Mouse (Mus musculus) yolk sac, embryonic 10.5 days (tissue): ENCODE measurements around the gene Zmpste24.
"Not testable (repeated sequence)": the region's sequence is repeated elsewhere in the genome, so short reads cannot be mapped to it uniquely, and the experiment has no call there.

Experiments used
- DNase-seq: peaks from one replicate; pipeline ENCODE4 v3.0.0-alpha.2; 2017; ENCODE audit warnings: low spot score

Zmpste24 gene

DNA sequence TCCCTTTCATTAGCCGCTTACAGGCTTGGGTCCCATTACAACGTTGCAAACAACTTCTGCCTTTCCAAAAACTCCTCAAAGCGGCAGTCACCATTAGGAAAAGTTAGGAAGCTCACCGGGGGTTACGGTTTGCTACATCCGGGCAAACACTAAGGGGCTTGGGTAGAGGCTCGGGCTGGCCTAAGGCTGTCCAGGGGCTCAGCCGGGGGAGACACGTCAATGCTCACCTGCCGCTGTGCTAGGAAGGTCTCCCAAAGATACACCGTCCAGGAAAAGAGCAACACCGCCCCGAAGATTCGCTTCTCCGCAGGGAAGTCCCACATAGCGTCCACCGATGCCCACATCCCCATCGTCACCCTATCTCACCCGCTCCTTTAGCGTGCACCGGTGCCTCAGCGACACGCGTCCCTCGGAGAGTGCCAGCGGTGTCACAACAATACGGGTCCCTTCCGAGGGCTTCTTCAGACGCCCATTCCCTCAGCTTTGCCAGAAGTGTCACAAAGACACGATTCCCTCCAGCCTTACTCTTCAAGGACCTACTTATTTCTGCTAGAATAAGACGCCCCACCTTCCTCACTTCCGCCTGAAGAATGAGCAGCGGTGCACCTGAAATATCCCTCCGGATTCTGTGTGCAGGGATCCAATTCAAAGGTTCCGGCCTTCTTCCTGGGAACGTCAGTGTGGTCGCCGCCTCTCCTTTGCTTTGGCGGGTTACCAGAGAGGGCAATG, at the start of gene Zmpste24:
Gene Zmpste24 (minus strand): TSS at position 592 of the 729 bp plus-strand sequence.
- DNase-seq, result peak; percentile 87

DNA sequence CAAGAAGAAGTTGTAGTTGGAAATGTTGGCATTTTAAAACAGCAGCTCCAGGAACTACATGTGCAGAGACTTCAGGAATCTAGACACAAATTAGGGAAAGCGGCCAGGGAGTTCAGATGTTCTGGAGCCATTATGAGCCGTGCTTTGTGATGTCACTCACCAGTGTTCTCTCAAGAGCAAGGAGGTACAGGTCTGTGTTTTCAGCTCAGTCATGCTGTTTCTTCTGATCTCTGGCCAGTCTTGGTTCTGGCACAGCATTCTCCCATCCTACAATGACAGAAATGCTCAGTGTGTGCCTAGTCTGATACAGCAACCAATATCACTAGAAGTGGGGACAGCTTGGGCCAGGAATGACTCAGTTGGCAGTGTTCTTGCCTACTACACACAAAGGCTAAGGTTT, 11.1 kb upstream of the Zmpste24 start, which contains the start of gene Tmco2:
Gene Tmco2 (minus strand): TSS at position 101 of the 400 bp plus-strand sequence.
- DNase-seq, result no peak

DNA sequence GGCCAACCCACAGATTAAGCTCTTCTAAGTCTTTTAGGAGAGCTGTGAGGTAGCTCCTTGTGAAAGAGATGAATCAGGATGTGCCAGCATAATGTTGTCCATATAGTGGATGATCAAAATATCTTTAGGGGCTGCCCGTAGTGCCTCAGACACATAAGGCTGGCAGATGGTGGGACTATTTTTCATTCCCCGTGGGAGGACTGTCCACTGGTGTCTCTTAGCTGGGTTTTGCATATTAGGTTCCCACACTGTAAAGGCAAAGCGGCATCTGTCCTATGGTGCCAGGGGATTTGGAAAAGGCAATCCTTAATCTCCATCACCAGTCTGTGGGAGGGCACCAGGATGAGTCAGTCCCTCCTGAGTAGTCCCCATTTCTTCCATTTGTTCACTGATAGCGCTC, 5.3 kb upstream of the Zmpste24 start:
- DNase-seq, result no peak

DNA sequence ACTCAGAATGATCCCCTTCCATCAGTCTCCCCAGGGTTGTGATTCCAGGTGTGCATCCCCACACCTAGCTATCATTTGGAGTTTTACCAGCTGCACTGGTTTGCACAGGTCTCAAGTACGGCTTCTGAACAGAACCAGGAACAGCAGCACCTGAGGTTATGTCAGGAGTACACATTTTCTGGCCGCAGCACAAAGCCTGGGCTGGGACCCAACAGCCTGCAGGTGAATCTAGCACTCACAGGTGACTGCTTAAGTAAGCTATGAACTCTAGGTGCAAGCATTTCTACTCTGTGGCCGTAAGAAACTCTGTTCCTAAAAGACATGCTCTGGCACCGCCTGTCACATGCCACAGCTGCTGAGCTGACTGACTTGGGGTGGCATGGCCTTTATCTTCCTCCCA, 7.8 kb downstream of the Zmpste24 start:
- no peak for DNase-seq

DNA sequence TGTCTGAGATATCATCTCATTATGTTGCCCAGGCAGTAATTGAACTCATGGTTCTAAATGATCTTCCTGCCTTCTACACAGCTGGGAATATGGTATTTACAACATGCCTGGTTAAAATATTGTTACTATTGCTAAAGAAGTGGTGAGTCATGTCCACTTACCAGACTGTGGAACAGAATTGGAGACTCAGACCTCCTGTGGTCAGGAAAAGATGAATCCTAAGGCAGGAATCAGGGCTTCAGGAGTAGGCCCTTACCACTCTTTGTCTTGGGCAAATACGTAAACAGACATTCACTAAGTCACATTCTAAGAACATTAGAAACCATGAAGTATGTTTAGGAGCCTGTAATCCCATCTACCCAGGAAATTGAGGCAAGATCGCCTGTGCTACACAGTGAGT, 9.3 kb downstream of the Zmpste24 start:
- DNase-seq, result no peak

DNA sequence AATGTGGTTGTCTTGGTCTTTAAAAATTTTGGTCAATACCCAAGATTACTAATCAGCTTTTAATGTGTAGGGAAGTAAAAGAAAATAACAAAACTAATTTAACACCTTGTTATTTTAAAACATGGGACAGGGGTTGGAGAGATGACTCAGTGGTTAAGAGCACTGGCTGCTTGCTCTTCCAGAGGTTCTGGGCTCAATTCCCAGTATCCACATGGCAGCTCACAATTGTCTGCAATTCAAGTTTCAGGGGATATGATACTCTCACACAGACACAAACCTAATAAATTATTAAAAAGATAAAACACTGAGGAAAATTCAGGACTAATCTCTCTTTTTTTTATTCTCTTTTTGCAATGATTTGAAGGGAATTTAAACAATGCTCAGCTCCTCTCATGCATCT, 13.5 kb downstream of the Zmpste24 start:
- DNase-seq, result no peak

DNA sequence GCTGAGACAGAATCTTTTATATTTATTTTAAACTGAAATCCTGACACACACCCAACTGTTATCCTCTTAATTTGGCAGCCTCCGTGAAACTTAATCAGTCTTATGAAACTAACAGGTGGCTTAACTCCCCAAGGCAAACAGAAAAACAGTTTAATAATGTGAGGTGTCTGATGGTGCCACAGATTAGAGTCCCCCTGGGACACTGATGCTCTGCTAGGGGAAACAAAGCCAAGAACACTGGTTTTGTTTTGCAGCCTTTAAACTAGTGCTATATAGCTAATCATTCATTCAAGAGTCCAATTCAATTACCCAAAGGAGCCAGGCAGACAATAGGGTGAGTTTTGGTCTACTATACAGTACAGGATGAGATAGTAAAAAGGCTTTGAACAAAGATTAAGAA, 17.6 kb downstream of the Zmpste24 start:
- no peak for DNase-seq

DNA sequence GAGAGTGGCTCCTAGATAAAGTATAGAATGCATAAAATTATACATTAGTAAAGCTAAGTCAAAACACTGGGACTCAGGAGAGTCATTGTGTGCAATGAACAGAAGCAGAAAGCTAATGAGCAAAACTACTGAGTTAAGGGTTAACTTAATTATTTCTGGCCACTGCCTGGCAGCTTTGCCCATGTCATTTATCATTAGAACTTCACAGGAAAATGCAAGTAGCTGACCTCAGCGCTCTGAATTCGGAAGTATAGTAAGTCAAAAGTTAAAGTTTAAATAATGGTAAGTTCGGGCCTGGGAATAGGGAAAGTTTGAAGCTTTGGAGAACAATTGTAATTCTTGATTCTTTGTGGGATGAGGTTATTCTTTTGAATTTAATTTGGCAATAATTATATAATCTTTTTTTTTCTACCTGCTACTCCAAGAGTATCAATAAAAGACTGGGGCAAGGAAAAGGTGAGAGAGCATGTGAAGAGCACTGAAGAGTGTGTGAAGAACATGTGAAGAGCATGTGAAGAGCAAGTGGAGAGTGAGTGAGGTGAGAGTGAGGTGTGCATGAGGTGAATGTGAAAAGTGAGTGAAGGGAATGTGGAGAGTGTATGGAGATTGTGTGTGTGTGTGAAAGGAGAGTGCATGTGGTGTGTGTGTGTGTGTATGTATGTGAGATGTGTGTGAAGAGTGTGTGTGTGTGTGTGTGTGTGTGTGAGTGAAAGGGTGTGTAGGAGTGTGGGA, 20.0 kb downstream of the Zmpste24 start:
- no peak for DNase-seq

DNA sequence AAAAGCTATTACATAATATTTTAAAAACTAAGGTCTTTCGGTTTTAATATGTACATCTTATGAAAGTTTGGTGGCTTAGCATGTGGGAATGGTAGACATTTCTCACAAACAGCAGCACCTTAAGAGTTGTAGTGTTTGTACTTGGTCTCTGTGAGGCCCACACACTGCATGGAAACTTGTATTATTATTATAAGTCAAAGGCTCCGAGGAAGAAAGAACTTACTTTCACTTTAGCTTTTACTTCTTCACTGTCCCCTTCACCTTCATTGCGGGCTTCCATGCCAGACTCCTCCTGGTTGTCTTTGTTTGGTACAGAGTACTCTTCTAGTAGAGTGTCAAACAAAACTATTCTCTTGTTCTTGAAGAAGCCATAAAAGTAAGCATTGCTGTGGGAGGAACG, 23.8 kb downstream of the Zmpste24 start:
- no peak for DNase-seq

DNA sequence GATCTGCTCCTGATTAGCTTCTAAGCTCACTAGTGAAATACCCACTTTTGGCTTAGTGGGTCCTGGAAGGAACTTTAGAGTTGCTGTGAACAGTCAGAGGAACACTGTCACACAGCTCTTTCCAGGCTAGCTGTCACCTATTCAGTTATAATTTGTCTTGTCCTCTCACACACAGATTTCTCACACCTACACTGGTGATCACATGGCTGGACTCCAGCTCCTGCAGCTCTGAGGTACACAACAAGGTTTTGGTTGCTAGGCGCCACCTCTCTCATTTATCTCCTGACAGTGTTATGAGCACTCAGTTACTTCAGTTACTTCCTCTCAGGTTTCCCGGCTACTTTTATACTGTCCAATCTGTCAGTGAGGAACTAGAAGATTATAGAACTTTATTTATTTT, 32.7 kb downstream of the Zmpste24 start:
- DNase-seq, result no peak

DNA sequence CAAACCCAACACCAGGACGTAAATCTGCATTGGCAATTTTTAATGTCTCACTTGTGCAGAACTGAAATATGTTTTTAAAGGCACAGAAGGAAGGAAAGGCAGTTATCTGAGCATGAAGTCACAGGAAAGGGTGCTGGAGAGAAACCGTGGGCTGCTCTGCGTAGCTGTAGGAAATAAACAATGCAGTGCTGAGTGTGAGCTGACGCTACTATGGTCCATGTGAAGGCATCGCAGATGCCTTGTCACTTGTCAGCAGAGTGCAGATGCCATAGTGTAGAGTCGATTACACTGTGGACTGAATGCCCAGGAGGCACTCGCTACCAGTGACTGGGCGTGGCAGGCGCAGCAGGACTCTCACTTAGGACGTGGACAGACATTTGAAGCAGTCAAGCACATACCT, 38.8 kb downstream of the Zmpste24 start:
- not testable (repeated sequence) for DNase-seq

DNA sequence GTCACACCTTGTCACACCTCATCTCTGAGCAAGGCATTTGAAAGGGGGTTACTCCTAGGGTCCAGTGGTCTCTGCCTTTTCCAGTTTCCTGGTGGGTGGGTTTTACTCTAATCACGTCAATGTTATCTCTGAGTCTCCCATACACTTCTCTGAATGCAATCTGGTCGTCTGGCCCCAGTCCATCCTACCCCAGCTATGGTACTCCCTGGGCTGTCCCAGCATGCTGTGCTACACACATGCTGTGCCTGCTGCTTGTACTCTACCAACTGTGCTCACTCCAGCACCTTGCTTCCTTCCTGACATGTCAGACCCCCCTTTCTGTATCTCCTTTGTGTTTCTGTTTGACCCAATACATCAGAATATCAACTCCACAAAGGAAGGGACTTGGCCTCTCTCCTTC, 41.0 kb downstream of the Zmpste24 start:
- no peak for DNase-seq

DNA sequence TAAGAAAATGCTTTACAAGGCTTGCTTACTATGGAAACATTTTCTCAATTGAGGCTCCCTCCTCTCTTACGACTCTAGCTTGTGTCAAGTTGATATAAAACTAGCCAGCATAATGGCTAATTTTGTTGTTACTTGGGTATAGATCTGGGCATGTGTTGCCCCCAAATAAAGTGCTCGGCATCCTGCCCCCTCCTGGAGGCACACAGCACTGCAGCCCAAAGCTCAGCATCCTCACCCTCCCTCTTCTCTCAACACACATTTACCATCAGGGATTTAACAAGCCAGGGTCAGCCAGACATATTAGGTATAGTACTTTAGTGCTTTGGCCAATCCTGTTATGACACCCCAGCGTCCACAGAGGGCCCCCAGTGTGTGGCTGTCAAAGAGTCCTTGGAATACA, 41.7 kb downstream of the Zmpste24 start:
- no peak for DNase-seq

DNA sequence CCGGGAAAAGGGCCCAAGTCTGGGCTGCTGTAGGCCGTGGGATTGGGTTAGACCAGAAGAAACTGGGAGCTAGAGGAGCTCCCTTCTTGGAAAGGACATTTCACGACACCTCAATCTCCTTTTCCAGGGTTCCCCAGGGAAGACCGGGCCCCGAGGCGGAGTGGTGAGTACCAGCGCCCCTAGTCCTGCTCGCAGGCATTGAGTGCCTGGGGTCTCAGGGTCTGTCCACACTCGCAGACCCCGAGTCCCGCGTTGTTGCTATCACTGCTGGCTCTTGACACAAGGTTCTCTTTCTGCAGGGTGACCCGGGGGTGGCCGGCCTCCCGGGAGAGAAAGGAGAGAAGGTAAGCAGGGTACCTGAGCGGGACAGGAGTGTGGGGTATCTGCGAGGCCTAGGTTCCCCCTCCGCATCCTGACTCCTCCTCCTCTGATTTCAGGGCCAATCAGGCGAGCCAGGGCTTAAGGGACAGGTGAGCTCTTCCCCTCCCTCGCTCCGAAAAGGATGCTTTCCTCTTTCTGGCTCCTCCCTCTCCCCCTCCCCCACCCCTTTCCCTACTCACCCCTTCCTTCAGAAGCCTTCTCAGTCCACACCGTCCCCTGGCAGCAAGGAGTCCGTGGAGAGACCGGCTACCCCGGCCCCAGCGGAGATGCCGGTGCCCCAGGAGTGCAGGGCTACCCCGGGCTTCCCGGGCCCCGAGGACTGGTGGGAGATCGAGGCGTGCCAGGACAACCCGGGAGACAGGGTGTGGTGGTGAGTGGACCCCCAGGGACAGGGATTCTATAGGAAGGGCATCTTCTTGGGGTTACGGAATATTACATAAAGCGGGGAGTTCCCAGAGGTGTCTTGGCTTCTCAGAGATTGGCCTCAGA, 45.4 kb downstream of the Zmpste24 start:
- no peak for DNase-seq

DNA sequence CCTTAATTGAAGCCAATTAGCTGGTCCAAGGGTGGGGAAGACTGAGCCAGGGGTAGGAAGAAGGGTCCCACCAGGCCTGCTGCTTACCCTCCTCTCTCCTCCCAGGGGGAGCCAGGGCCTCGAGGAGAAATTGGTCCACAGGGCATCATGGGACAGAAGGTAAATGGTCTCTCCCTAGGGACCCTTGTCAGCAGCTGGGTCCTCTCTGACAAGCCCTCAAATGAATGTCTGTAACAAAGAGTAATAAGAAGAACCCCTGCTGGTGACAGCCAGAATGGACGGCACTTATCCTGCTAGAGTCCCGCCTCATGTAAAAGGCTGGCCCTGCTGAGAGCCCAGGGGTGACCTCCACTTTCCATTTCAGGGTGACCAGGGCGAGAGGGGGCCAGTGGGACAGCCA, 46.2 kb downstream of the Zmpste24 start:
- no peak for DNase-seq

DNA sequence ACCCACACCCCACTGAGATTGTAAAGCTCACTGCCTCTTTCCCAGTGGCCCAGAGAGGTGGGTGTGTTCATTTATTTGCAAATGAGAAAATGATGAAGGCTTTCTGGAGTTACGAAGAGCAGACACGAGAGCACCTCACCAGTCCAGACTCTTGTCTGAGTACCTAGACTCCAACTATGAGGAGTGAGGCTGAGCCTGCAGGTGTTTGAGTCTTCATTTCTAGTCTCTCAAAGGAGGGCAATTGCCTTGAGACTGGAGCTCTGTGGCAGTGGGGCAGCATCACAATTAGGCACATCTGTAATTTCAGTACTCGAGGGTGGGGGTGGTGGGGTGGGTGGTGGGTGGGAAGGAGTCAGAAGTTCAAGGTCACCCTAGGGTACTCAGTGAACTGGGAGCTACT, 55.1 kb downstream of the Zmpste24 start:
- DNase-seq, result no peak

DNA sequence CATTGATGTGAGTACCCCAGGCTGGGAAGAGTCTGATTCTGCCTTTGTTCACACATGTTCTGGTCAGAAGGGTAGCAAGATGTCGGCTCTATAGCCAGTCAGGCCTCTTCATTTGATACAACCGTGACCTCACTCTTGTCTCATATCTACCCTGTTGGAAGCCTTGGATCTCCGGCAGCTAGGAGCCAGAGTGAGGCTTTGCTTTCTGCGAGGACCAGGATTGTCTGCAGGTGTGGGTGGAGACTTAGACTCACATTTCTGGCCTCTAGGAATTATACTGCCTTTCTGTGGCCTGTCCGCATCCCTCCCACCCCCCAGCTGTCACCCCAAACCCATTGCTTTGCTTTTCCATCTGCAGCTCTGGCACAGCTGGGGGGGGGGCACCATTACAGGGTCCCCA, 55.6 kb downstream of the Zmpste24 start:
- DNase-seq, result no peak

DNA sequence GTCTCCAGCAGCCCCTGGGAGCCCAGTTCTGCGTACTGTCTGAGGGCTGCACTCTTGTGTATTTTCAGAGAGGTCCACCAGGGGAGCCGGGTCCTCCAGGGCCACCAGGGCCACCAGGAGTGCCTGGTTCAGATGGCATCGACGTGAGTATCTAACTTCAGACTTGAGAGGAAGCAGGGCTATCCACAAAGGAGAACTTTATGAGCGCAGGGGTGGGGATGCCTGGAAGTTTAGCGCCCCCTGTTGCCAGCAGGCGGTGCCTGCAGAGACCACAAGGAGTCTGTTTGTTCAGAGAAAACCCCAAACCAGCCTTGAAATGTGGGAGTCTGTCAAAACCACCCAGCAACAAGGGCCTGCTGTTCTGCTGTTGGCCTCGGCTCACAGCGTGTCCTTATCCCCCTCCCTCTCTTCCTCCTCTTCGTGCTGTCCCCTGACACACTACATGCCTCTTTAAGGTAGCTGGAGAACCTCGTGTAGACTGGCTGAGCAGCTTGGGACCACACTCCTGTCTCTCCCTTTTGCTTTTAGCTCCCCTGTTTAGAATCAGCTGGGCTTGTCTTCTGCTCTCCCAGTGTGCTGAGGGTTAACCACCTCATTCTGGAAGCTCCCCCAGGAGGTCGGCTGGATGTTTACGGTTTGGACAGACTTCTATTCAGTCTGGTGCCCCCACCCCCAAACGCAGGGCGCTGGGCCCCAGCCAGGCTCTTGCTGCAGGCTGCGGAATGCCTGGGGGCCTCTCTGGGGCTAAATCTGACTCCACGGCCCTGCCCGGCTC, 57.0 kb downstream of the Zmpste24 start:
- DNase-seq, result peak; percentile 60

DNA sequence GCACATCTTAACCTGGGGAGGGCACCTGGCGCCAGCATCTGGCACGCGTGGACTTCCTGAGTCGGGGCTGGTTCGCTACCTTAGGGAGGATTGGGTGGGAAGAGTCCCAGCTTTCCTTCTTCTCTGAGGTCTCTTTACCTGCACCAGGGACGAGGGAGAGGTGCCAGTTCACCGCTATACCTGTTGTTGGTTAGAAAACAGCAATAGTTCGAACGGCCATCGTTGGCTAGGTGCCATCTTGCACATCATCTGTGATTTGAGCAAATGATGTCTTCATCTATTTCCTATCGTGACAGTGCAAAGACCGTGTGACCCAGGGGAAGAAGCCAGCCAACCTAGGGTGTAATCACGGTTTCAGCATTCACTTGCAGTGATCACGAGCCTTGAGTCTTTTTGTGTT, 57.7 kb downstream of the Zmpste24 start:
- no peak for DNase-seq

DNA sequence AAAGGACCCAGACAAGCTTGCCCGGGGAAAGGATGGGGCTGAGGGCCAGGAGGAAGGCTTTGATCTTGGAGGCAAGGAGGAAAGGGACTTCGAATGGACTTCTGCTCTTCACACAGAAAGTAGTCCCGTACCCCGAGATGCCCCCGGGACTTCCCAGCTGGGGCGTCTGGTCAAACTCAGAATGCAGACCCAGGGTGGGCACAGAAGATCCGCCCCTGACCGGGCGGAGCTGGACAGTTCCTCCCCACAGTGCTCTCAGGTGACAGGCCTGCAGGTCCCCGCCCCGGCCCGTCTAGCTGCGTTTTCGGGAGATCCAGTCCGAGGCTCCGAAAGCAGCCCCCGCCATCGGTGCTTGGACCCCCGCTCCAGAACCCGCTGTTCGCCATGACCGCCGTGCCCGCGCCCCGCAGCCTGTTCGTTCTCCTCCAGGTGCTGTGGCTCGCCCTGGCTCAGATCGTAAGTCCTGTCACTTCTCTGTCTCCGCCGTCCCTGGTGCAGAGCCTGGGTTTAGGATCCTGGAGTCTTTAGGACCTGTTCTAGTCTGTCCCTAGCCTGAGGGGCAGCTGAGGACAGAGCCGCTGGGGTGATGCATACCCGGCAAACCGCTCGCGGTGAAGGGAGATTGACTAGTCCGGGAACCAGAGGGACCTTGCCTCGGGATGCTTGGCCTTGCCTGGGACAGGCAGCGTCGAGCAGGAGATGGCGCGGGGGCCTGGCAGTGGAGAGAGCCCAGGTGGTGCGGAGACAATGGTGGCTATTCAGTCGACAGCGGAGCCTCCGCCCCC, 58.5 kb downstream of the Zmpste24 start, which contains the start of gene Col9a2:
Gene Col9a2 (plus strand): TSS at position 55 of the 785 bp plus-strand sequence.
- DNase-seq, result peak; percentile 39

DNA sequence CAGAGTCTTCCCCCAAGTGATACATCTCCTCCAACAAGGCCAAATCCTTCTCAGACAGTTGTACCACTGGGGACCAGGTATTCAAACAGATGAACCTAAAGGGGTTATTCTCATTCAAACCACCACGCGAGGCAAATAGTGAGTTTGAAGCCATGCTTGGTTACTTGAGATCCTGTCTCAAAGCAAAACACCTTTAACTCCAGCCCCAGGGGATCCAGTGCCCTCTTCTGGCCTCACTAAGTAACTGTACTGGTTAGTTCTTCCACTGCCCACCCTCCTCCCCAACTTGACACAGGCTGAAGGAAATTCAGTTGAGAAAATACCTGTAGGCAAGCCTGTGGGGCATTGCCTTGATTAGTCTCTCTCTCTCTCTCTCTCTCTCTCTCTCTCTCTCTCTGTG, 65.0 kb downstream of the Zmpste24 start:
- DNase-seq, result no peak
